Mouse (Mus musculus): ENCODE data around the gene Olfr323. TPM values are rescaled to one million over a fixed set of nuclear protein-coding genes. Genes with fewer than 3 reads are reported as not detected.

The Olfr323 gene
- polyA plus RNA-seq, 1 experiment: 0.57 TPM

DNA sequence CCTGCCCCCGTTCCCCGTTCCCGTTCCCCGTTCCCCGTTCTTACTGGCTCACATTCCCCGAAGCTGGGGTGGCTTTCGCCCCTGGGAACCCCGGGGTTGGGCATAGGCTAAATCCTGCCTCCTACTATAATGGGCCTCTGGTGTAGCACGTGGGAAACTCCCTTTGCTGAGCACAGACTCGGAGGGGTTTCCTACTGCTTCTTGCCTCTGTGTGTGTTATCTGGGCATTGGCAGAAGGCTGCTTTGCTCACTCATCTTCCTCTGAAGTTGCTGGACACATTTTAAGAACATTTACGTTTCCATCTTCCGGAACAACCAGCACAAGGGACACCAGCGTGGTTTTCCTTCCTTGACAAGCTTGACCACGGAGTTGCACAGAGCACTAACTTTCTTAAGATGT lies 10.8 kb upstream of the Olfr323 start:
- H3K4me1 ChIP-seq (ENCODE audit: control insufficient read depth, insufficient read depth, low read length): peaks cover 3% of the 10 kb centered on the region
- H3K27ac ChIP-seq (ENCODE audit: control insufficient read depth, insufficient read depth, low read depth, low read length): no peak overlapping the region
- TF ChIP-seq POLR2A (IDR thresholded peaks at IDR 0.05; ENCODE audit: control insufficient read depth, low read depth, low read length) (no peak), CTCF (IDR thresholded peaks at IDR 0.05; ENCODE audit: control insufficient read depth, insufficient read depth, insufficient replicate concordance, low read depth, low read length) (no peak)
- H3K27me3 ChIP-seq (ENCODE audit: control insufficient read depth, insufficient read depth, low read length): no peaks in the 10 kb centered on the region
- no peak overlapping the region for H3K4me3 ChIP-seq (ENCODE audit: control insufficient read depth, low read depth, low read length)
- no peaks in the 10 kb centered on the region for H3K36me3 ChIP-seq (ENCODE audit: control insufficient read depth, insufficient read depth, low read length)

DNA sequence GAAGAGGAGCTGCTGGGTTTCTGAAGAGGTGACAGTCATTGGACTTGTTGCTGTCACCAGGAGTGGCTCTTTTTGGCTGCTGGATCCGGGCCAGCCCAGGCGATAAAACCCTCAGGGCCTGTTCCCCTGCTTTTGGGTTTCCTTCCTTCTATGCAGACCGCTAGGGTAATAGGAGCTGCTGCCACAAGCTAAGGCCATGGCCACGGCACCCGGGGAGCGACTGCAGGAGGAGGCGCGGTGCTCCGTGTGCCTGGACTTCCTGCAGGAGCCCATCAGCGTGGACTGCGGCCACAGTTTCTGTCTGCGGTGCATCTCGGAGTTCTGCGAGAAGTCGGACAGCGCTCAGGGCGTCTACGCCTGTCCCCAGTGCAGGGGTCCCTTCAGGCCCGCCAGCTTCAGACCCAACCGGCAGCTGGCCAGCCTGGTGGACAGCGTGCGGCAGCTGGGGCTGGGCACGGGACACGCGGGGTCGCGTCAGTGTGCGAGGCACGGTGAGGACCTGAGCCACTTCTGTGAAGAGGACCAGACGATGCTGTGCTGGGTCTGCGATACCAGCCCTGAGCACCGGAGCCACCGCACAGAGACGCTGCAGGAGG lies 10.1 kb upstream of the Olfr323 start, which contains the start of gene Trim58:
Gene Trim58, plus strand, starts transcription at position 194 of the 596 bp plus-strand sequence.
- Histone ChIP-seq H3K27ac (ENCODE audit: control insufficient read depth, insufficient read depth, low read depth, low read length) (no peak within 1 kb of the TSS), H3K4me3 (ENCODE audit: control insufficient read depth, low read depth, low read length) (peak within 1 kb of the TSS; percentile 45), H3K4me1 (ENCODE audit: control insufficient read depth, insufficient read depth, low read length) (peaks cover 3% of the 10 kb centered on the region), H3K27me3 (ENCODE audit: control insufficient read depth, insufficient read depth, low read length) (no peaks in the 10 kb centered on the region), H3K36me3 (ENCODE audit: control insufficient read depth, insufficient read depth, low read length) (no peaks in the 10 kb centered on the region)
- TF ChIP-seq CTCF (IDR thresholded peaks at IDR 0.05; ENCODE audit: control insufficient read depth, insufficient read depth, insufficient replicate concordance, low read depth, low read length): no peak
- no peak for TF ChIP-seq POLR2A (IDR thresholded peaks at IDR 0.05; ENCODE audit: control insufficient read depth, low read depth, low read length)

DNA sequence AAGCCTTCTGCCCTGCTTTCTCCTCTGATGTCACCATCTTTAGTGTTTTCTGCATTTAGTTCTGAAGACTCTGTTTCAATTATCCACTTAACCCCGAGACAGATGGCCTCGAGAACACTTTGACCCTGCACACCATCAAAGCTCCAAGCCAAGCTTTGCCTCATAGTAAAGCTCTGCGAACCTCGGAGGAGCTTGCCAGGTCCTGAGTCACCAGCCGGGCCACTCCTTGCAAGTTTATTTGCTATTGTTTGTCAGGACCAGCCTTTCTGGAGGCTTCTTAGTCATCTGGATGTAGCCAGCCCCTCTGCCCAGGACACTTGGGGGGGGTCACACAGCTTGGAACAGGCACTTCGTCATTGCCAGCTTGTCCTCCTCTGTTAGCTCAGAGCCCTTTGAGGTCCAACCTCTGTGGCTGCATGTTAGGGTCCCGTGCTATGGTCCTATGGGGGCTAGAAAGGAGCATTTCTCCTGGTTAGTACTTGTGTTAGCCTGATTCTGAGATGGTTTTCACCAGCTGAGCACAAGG lies 7.9 kb upstream of the Olfr323 start:
- TF ChIP-seq POLR2A (IDR thresholded peaks at IDR 0.05; ENCODE audit: control insufficient read depth, low read depth, low read length): no peak
- no peak for TF ChIP-seq CTCF (IDR thresholded peaks at IDR 0.05; ENCODE audit: control insufficient read depth, insufficient read depth, insufficient replicate concordance, low read depth, low read length)
- Histone ChIP-seq H3K27me3 (ENCODE audit: control insufficient read depth, insufficient read depth, low read length) (no peaks in the 10 kb centered on the region), H3K4me3 (ENCODE audit: control insufficient read depth, low read depth, low read length) (no peak overlapping the region), H3K4me1 (ENCODE audit: control insufficient read depth, insufficient read depth, low read length) (peaks cover 3% of the 10 kb centered on the region), H3K27ac (ENCODE audit: control insufficient read depth, insufficient read depth, low read depth, low read length) (no peak overlapping the region), H3K36me3 (ENCODE audit: control insufficient read depth, insufficient read depth, low read length) (no peaks in the 10 kb centered on the region)

DNA sequence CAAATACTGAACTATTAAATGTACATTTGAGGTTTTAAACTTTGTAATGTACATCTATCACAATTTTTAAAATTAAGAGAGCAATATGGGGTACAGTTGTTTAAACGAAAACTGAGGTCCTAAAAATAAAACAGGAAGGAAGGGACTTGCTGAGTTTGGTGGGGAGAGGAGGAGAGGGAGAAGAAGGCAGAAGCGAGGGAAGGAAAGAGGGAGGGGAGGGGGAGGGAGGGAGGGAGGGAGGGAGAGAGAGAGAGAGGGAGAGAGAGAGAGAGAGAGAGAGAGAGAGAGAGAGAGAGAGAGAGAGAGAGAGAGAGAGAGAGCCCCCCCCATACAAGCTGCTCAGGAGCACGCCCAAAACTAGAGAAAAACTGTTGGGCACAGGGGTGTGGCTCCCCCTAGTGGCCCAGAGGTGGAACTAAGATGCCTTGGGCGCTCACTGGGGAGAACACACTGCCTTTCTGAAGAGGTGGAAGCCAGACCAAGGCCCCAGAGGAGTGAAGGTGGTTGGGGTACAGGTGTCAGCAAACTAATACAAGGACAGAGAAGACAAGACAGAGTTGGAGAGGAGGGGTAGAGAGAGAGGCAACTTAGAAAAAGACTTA lies 6.2 kb upstream of the Olfr323 start:
- no peak overlapping the region for H3K4me3 ChIP-seq (ENCODE audit: control insufficient read depth, low read depth, low read length)
- no peak for TF ChIP-seq POLR2A (IDR thresholded peaks at IDR 0.05; ENCODE audit: control insufficient read depth, low read depth, low read length)
- peak; percentile 86 for TF ChIP-seq CTCF (IDR thresholded peaks at IDR 0.05; ENCODE audit: control insufficient read depth, insufficient read depth, insufficient replicate concordance, low read depth, low read length)
- no peak overlapping the region for H3K27ac ChIP-seq (ENCODE audit: control insufficient read depth, insufficient read depth, low read depth, low read length)

DNA sequence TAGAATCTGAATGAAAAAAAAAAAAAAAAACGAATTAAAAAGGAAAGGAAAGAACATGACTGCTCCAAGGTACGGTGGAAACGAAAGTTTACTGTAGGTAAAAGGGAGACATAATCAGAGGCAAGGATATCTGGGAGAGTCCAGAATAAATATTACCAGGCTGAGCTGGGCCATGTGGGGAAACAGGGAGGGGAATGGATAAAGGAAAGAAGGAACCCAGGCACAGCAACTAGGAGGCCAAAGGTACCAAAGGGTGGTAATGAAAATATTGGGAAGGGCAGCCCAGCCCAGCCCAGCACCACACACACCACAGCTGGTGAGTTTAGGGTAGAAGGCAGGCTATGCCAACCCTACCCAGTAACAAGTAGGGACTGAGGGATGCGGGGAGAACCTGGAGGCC lies 4.6 kb upstream of the Olfr323 start:
- Histone ChIP-seq H3K36me3 (ENCODE audit: control insufficient read depth, insufficient read depth, low read length) (no peaks in the 10 kb centered on the region), H3K27ac (ENCODE audit: control insufficient read depth, insufficient read depth, low read depth, low read length) (no peak overlapping the region), H3K27me3 (ENCODE audit: control insufficient read depth, insufficient read depth, low read length) (no peaks in the 10 kb centered on the region), H3K4me1 (ENCODE audit: control insufficient read depth, insufficient read depth, low read length) (no peaks in the 10 kb centered on the region), H3K4me3 (ENCODE audit: control insufficient read depth, low read depth, low read length) (no peak overlapping the region)
- TF ChIP-seq POLR2A (IDR thresholded peaks at IDR 0.05; ENCODE audit: control insufficient read depth, low read depth, low read length) (no peak), CTCF (IDR thresholded peaks at IDR 0.05; ENCODE audit: control insufficient read depth, insufficient read depth, insufficient replicate concordance, low read depth, low read length) (no peak)

More for the DNA sequence above, 6.2 kb upstream of the Olfr323 start:
- Histone ChIP-seq H3K36me3 (ENCODE audit: control insufficient read depth, insufficient read depth, low read length) (no peaks in the 10 kb centered on the region), H3K4me1 (ENCODE audit: control insufficient read depth, insufficient read depth, low read length) (peaks cover 3% of the 10 kb centered on the region), H3K27me3 (ENCODE audit: control insufficient read depth, insufficient read depth, low read length) (no peaks in the 10 kb centered on the region)

DNA sequence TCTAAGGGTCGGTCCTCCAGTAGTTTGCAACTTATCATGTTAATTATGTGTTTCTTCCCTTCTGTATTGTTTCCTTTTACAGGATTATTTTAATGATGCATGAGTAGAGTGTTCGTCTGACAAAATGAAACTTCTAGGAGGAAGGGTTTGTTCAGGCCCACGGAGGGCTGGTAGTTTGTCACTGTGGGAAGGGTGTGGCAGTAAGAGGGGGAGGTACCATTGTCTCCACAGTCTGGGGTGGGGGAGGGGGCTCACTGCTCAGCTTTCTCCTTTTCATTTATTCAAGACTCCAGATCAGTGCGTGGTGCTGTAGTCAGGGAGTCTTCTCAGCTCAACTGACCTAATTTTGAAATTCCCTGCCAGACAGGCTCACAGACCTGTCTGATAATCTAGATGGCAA lies 4.2 kb downstream of the Olfr323 start:
- TF ChIP-seq POLR2A (IDR thresholded peaks at IDR 0.05; ENCODE audit: control insufficient read depth, low read depth, low read length) (no peak), CTCF (IDR thresholded peaks at IDR 0.05; ENCODE audit: control insufficient read depth, insufficient read depth, insufficient replicate concordance, low read depth, low read length) (no peak)
- no peaks in the 10 kb centered on the region for H3K36me3 ChIP-seq (ENCODE audit: control insufficient read depth, insufficient read depth, low read length)
- H3K4me3 ChIP-seq (ENCODE audit: control insufficient read depth, low read depth, low read length): no peak overlapping the region
- H3K27ac ChIP-seq (ENCODE audit: control insufficient read depth, insufficient read depth, low read depth, low read length): no peak overlapping the region
- peaks cover 4% of the 10 kb centered on the region for H3K4me1 ChIP-seq (ENCODE audit: control insufficient read depth, insufficient read depth, low read length)
- H3K27me3 ChIP-seq (ENCODE audit: control insufficient read depth, insufficient read depth, low read length): no peaks in the 10 kb centered on the region

DNA sequence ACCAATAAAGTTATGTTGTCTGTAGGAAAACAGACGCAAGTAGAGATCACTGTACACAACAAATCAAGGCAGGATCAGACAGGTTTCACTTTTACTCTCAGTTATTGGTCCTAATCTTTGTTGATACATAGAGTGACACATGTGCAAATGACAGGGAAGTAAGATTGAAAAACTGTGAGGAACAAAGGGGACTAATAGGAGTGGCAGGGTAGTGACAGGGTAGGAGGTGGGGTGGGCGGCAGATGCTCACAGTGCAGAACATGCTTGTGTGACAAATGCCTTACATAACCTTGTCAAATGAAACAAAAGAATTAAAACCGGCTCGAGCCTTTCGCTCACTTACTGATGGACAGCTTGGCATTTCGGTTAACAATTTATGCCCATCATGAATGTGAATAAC lies 11.5 kb downstream of the Olfr323 start:
- no peaks in the 10 kb centered on the region for H3K27me3 ChIP-seq (ENCODE audit: control insufficient read depth, insufficient read depth, low read length)
- H3K36me3 ChIP-seq (ENCODE audit: control insufficient read depth, insufficient read depth, low read length): no peaks in the 10 kb centered on the region
- no peaks in the 10 kb centered on the region for H3K4me1 ChIP-seq (ENCODE audit: control insufficient read depth, insufficient read depth, low read length)
- TF ChIP-seq POLR2A (IDR thresholded peaks at IDR 0.05; ENCODE audit: control insufficient read depth, low read depth, low read length): no peak
- TF ChIP-seq CTCF (IDR thresholded peaks at IDR 0.05; ENCODE audit: control insufficient read depth, insufficient read depth, insufficient replicate concordance, low read depth, low read length): no peak
- no peak overlapping the region for H3K4me3 ChIP-seq (ENCODE audit: control insufficient read depth, low read depth, low read length)
- H3K27ac ChIP-seq (ENCODE audit: control insufficient read depth, insufficient read depth, low read depth, low read length): no peak overlapping the region
